Mouse (Mus musculus) megakaryocyte-erythroid progenitor cell, adult 5 weeks (primary cell): ENCODE data around the gene Apln. TPM values are rescaled to one million over a fixed set of nuclear protein-coding genes. Genes with fewer than 3 reads are reported as not detected.

Source experiments
- polyA plus RNA-seq: library from polyadenylated mRNA; stranded (reverse); fragments of >175 nt; gene quantifications from 2 replicates; pipeline ENCODE4 v1.2.3, GENCODE M21; 2012

Gene Apln
- polyA plus RNA-seq, result 0.26 and 0.48 TPM in 2 replicates

GRCm38 (mm10) chrX:48034144-48035113 is at the start of gene Apln:
Apln (minus strand) TSS chrX:48034853.

Other genes starting within 250 kb of the Apln start
- 0.04 and 0.47 TPM in 2 replicates for gene Smarca1, start 141.9 kb downstream of the Apln start, polyA plus RNA-seq
- gene Ocrl, start 122.5 kb downstream of the Apln start, polyA plus RNA-seq, result 4.1 and 4.8 TPM in 2 replicates
- not detected in 2 replicates for gene Xpnpep2, start 73.9 kb upstream of the Apln start, polyA plus RNA-seq
- gene Sash3, start 111.6 kb upstream of the Apln start, polyA plus RNA-seq, result 43.3 and 51.0 TPM in 2 replicates
- 5.4 and 7.2 TPM in 2 replicates for gene Zdhhc9, start 174.0 kb upstream of the Apln start, polyA plus RNA-seq
- 10.4 and 11.7 TPM in 2 replicates for gene Utp14a, start 222.0 kb upstream of the Apln start, polyA plus RNA-seq